Mouse (Mus musculus) gastrocnemius, adult 8-10 months (tissue): ENCODE results near the gene Ppm1b. TPM values are rescaled to one million over a fixed set of nuclear protein-coding genes. Genes with fewer than 3 reads are reported as not detected.

Experiments
- DNase-seq, 2 experiments: peaks; one replicate each; pipeline ENCODE4 v3.0.0; 2022; ENCODE audit warnings: low spot score in 2 of 2
- total RNA-seq, 4 experiments: library from RNA; stranded (reverse); gene quantifications; 2 replicates each; pipeline ENCODE4 v1.2.4; 2022

The Ppm1b gene
- total RNA-seq, 4 experiments from 2014 or later = 165 to 198 (median 183) TPM

- no peak for DNase-seq
These were observed 67.0 kb downstream of the Ppm1b start for GRCm38 (mm10) chr17:85023247-85024167.

- DNase-seq = no peak
These were observed 67.7 kb downstream of the Ppm1b start for GRCm38 (mm10) chr17:85024237-85024636.

- no peak for DNase-seq
These were observed 68.6 kb downstream of the Ppm1b start for GRCm38 (mm10) chr17:85025151-85025550.

GRCm38 (mm10) chr17:85026436-85026835 is 69.9 kb downstream of the Ppm1b start:
- DNase-seq = no peak

- DNase-seq = no peak
These were observed 70.7 kb downstream of the Ppm1b start for GRCm38 (mm10) chr17:85027247-85027646.

GRCm38 (mm10) chr17:85028093-85028739 is 71.7 kb downstream of the Ppm1b start, which contains the start of gene Slc3a1:
Slc3a1 (plus strand) TSS chr17:85028376.
- DNase-seq = no peak

- DNase-seq = no peak
These were observed 72.3 kb downstream of the Ppm1b start for GRCm38 (mm10) chr17:85028797-85029196.

- no peak for DNase-seq
These were observed 74.1 kb downstream of the Ppm1b start for GRCm38 (mm10) chr17:85030651-85031050.

- DNase-seq = no peak
These were observed 76.5 kb downstream of the Ppm1b start for GRCm38 (mm10) chr17:85033087-85033486.

- DNase-seq = no peak
These were observed 77.5 kb downstream of the Ppm1b start for GRCm38 (mm10) chr17:85034068-85034467.

- no peak for DNase-seq
These were observed 81.3 kb downstream of the Ppm1b start for GRCm38 (mm10) chr17:85037855-85038254.

GRCm38 (mm10) chr17:85038311-85038710 is 81.8 kb downstream of the Ppm1b start:
- no peak for DNase-seq

- DNase-seq = no peak
These were observed 82.2 kb downstream of the Ppm1b start for GRCm38 (mm10) chr17:85038761-85039160.

- DNase-seq = no peak
These were observed 84.4 kb downstream of the Ppm1b start for GRCm38 (mm10) chr17:85040913-85041312.

- DNase-seq = no peak
These were observed 85.9 kb downstream of the Ppm1b start for GRCm38 (mm10) chr17:85042419-85042818.

GRCm38 (mm10) chr17:85043404-85043816 is 86.9 kb downstream of the Ppm1b start:
- no peak for DNase-seq

GRCm38 (mm10) chr17:85044466-85044865 is 87.9 kb downstream of the Ppm1b start:
- no peak for DNase-seq

GRCm38 (mm10) chr17:85045160-85045559 is 88.6 kb downstream of the Ppm1b start:
- no peak for DNase-seq

GRCm38 (mm10) chr17:85048379-85048778 is 91.8 kb downstream of the Ppm1b start:
- DNase-seq = no peak

GRCm38 (mm10) chr17:85058276-85058675 is 101.7 kb downstream of the Ppm1b start:
- DNase-seq = no peak

- no peak for DNase-seq
These were observed 102.6 kb downstream of the Ppm1b start for GRCm38 (mm10) chr17:85059136-85059535.

GRCm38 (mm10) chr17:85063560-85063959 is 107.0 kb downstream of the Ppm1b start:
- DNase-seq = no peak
